Mouse (Mus musculus): ENCODE results near the gene Catsper2.

DNA sequence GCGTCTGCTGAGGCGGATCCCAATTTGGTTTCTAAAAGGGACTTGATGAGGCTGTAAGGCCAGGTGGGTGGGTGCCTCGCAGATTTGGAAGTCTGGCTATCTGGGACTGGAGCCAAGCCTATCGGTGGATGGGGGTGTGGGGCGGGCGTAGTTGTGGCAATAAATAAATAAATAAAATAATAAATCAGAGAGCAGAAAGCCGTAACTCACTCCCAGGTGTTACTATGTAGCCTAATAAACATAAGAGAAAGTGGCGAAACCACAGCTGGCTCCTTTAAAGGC is 29.4 kb upstream of the Catsper2 start:
- TF ChIP-seq CTCF (IDR thresholded peaks at IDR 0.05; ENCODE audit: borderline replicate concordance, extremely low read depth, insufficient read depth, insufficient read length) (no peak), POLR2A (IDR thresholded peaks at IDR 0.05; ENCODE audit: borderline replicate concordance, extremely low read depth, insufficient read depth, insufficient read length, poor library complexity, severe bottlenecking) (no peak)
